Comparison of ENCODE assay signal across 20 mouse cellular contexts in genomic region chr5:4801096-4801850, GRCm38 (mm10). TPM values are rescaled to one million over a fixed set of nuclear protein-coding genes. Genes with fewer than 3 reads are reported as not detected.
DNase-seq lines count a peak whose midpoint lies in the region; ATAC-seq and TF ChIP-seq lines count a peak whose summit lies in the region.
"Had no signal": no experiment of that assay in that cellular context is flagged by ENCODE, and none has a peak within 500 bp of the region (broad histone marks: within the 10 kb centered on the region; RNA-seq: fewer than 3 reads in every experiment).

No protein-coding gene starts in this region.

- no peaks in the 10 kb centered on the region for H3K9me3 ChIP-seq in forebrain, embryonic 15.5 days
- no peaks in the 10 kb centered on the region for H3K9me3 ChIP-seq in hindbrain, postnatal 0 days (ENCODE audit: low read length)
- H3K9me3 ChIP-seq in neural tube, embryonic 14.5 days (ENCODE audit: control insufficient read depth, low read length), result no peaks in the 10 kb centered on the region
- H3K9me3 ChIP-seq: heart, embryonic 15.5 days had no signal

- no peaks in the 10 kb centered on the region for H3K36me3 ChIP-seq in forebrain, embryonic 15.5 days
- H3K36me3 ChIP-seq in hindbrain, postnatal 0 days (ENCODE audit: insufficient read depth, low read length), result no peaks in the 10 kb centered on the region
- H3K36me3 ChIP-seq in neural tube, embryonic 14.5 days (ENCODE audit: control insufficient read depth, insufficient read depth, low read length), result no peaks in the 10 kb centered on the region

- WGBS in forebrain, embryonic 15.5 days, result 29% methylated on average over 8 of the region's 8 CpGs
- 33% methylated on average over 8 of the region's 8 CpGs for WGBS in hindbrain, postnatal 0 days
- 35% methylated on average over 8 of the region's 8 CpGs for WGBS in neural tube, embryonic 14.5 days

- H3K27ac ChIP-seq in forebrain, embryonic 15.5 days (replicated peaks), result no peak overlapping the region
- no peak overlapping the region for H3K27ac ChIP-seq in hindbrain, postnatal 0 days
- H3K27ac ChIP-seq in neural tube, embryonic 14.5 days (ENCODE audit: low read depth, low read length), result no peak overlapping the region
- H3K27ac ChIP-seq: gastrocnemius, adult 2 months; heart, embryonic 15.5 days had no signal

- no peaks in the 10 kb centered on the region for H3K27me3 ChIP-seq in forebrain, embryonic 15.5 days
- H3K27me3 ChIP-seq in hindbrain, postnatal 0 days (ENCODE audit: insufficient read depth, low read length), result no peaks in the 10 kb centered on the region
- H3K27me3 ChIP-seq in neural tube, embryonic 14.5 days (ENCODE audit: control insufficient read depth, insufficient read depth, low read length), result no peaks in the 10 kb centered on the region
- H3K27me3 ChIP-seq: CH12.LX; heart, embryonic 15.5 days had no signal

- H3K4me3 ChIP-seq in forebrain, embryonic 15.5 days, result no peak overlapping the region
- H3K4me3 ChIP-seq in hindbrain, postnatal 0 days (ENCODE audit: low read length), result no peak overlapping the region
- no peak overlapping the region for H3K4me3 ChIP-seq in neural tube, embryonic 14.5 days (ENCODE audit: low read depth, low read length)
- H3K4me3 ChIP-seq: erythroblast, embryonic 14.5 days; gastrocnemius, adult 2 months; heart, embryonic 15.5 days had no signal

- no peak overlapping the region for H3K9ac ChIP-seq in forebrain, embryonic 15.5 days (replicated peaks)
- no peak overlapping the region for H3K9ac ChIP-seq in hindbrain, postnatal 0 days (replicated peaks; ENCODE audit: low read length)
- H3K9ac ChIP-seq in neural tube, embryonic 14.5 days (replicated peaks; ENCODE audit: low read depth, low read length), result no peak overlapping the region
- H3K9ac ChIP-seq: heart, embryonic 15.5 days; liver, postnatal 0 days had no signal

- peak; percentile 55 for DNase-seq in heart, adult 11 months
- no peak for DNase-seq in heart, adult 8-10 months (ENCODE audit: low spot score)
- peak; percentile 22 for DNase-seq in hindbrain, postnatal 0 days (ENCODE audit: low spot score)
- DNase-seq in frontal cortex, postnatal 10 days (ENCODE audit: low spot score in 2 of 2), result no peak
- DNase-seq in left cerebral cortex, adult 11 months (ENCODE audit: low spot score), result no peak
- DNase-seq: cerebellum, adult 11 months; cerebellum, postnatal 14 days; gastrocnemius, adult 2 months; kidney, adult 8-10 months; kidney, postnatal 36 days; liver; liver, postnatal 0 days; lung, postnatal 36 days; retina, postnatal 1 day; thymus, postnatal 25 days had no signal

- peak; percentile 65 for ATAC-seq in forebrain, embryonic 15.5 days (replicated peaks)
- peak; percentile 71 for ATAC-seq in hindbrain, postnatal 0 days
- peak; percentile 79 for ATAC-seq in neural tube, embryonic 14.5 days (ENCODE audit: low read depth)
- ATAC-seq: liver, postnatal 0 days had no signal

- TF ChIP-seq CTCF in hindbrain, postnatal 0 days (IDR thresholded peaks at IDR 0.05; ENCODE audit: low read depth), result no peak

- H3K4me2 ChIP-seq in forebrain, embryonic 15.5 days (replicated peaks), result no peak overlapping the region
- no peak overlapping the region for H3K4me2 ChIP-seq in hindbrain, postnatal 0 days (ENCODE audit: low read depth, low read length)
- no peak overlapping the region for H3K4me2 ChIP-seq in neural tube, embryonic 14.5 days (ENCODE audit: low read depth, low read length)
- H3K4me2 ChIP-seq: heart, embryonic 15.5 days had no signal

- H3K4me1 ChIP-seq in forebrain, embryonic 15.5 days, result peaks cover 13% of the 10 kb centered on the region
- H3K4me1 ChIP-seq in hindbrain, postnatal 0 days (ENCODE audit: insufficient read depth, low read length), result no peaks in the 10 kb centered on the region
- H3K4me1 ChIP-seq in neural tube, embryonic 14.5 days (ENCODE audit: control insufficient read depth, insufficient read depth, low read length), result no peaks in the 10 kb centered on the region
- H3K4me1 ChIP-seq: heart, embryonic 15.5 days had no signal

RNA-seq across cellular contexts. Expression of gene Fzd1, which starts 43.4 kb away (rescaled TPM):
- total RNA-seq in heart, adult 8-10 months (2022), result 1 to 10 TPM; 7.9 to 9.6 (median 8.7) TPM
- 19.6 and 20.8 TPM in 2 replicates for polyA plus RNA-seq in forebrain, embryonic 15.5 days (2015; fragmentation: Nextera tagmentation; extraction: Ambion mirVana)
- total RNA-seq in hindbrain, postnatal 0 days (2014; rRNA removed), result 59.9 and 65.8 TPM in 2 replicates
- polyA plus RNA-seq in hindbrain, postnatal 0 days (2015; fragmentation: Nextera tagmentation; extraction: Ambion mirVana), result 7.1 and 8.1 TPM in 2 replicates
- polyA plus RNA-seq in neural tube, embryonic 14.5 days (2014; fragmentation: Nextera tagmentation; extraction: Ambion mirVana), result 8.1 and 11.5 TPM in 2 replicates
- total RNA-seq: CH12.LX had no signal

Comparison
In these comparisons a context has a peak if more than half of its experiments do, and no peak if none do; other contexts are left out.
1. DNase-seq: peak in heart, adult 11 months (single experiment) and hindbrain, postnatal 0 days (single experiment); none in heart, adult 8-10 months (single experiment), frontal cortex, postnatal 10 days (0 of 2) and left cerebral cortex, adult 11 months (single experiment).
2. Peak in every context shown above with its lines, with median percentiles within 50 percentile points of each other: ATAC-seq.